In the genomic region with DNA sequence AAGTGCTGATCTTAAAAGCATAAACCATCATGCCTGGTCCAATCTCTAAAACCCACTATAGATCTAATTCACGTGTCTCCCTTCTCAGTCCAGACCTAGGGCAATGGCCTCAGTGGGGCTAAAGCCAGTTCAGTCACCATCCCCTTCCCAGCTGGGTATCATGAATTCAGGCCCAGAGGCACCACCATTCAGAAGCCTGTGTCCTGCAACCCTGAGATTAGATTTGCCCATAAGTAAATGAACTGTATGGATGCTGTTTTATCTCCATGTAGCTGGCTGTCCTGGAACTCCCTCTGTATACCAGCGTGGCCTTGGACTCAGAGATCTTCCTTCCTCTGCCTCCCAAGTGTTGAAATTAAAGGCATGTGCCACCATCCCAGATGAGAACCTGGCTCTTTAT, we compare ENCODE assay signal across 8 mouse cellular contexts. TPM values are rescaled to one million over a fixed set of nuclear protein-coding genes. Genes with fewer than 3 reads are reported as not detected.
A peak's percentile ranks its signal among the peaks of the same experiment; 100 is the strongest.
DNase-seq lines count a peak whose midpoint lies in the region; ATAC-seq and TF ChIP-seq lines count a peak whose summit lies in the region.

No protein-coding gene starts in this region.

- peaks cover 4% of the 10 kb centered on the region; the same call in 1 of the 2 replicates for H3K27me3 ChIP-seq in forebrain, embryonic 12.5 days
- no peaks in the 10 kb centered on the region for H3K27me3 ChIP-seq in liver, embryonic 14.5 days (ENCODE audit: control insufficient read depth, insufficient read depth, low read length)

- H3K4me3 ChIP-seq in gastrocnemius, adult 2 months = peak overlapping the region; percentile 95
- no peak overlapping the region for H3K4me3 ChIP-seq in forebrain, embryonic 12.5 days (replicated peaks)
- peak overlapping the region in 1 of 2 experiments; percentile 85; a peak in 2 of 4 replicates for H3K4me3 ChIP-seq in liver, embryonic 14.5 days (ENCODE audit: insufficient read depth in 1 of 2, low read depth in 2 of 2, low read length in 2 of 2)

- peak; percentile 64 for TF ChIP-seq EP300 in liver, embryonic 14.5 days (IDR thresholded peaks at IDR 0.05; ENCODE audit: low read depth)

- H3K27ac ChIP-seq in gastrocnemius, adult 2 months = peak overlapping the region; percentile 94
- H3K27ac ChIP-seq in forebrain, embryonic 12.5 days = no peak overlapping the region
- peak overlapping the region; percentile 92 for H3K27ac ChIP-seq in liver, embryonic 14.5 days

- peak; percentile 14; the same call in 1 of the 2 replicates for ATAC-seq in forebrain, embryonic 12.5 days (ENCODE audit: low FRiP score)
- ATAC-seq in liver, embryonic 14.5 days (ENCODE audit: insufficient read depth) = peak; percentile 71

- no peaks in the 10 kb centered on the region for H3K36me3 ChIP-seq in forebrain, embryonic 12.5 days (replicated peaks)
- no peaks in the 10 kb centered on the region for H3K36me3 ChIP-seq in liver, embryonic 14.5 days (replicated peaks; ENCODE audit: control insufficient read depth, insufficient read depth, low read depth)

- H3K4me1 ChIP-seq in forebrain, embryonic 12.5 days = peaks cover 18% of the 10 kb centered on the region
- H3K4me1 ChIP-seq in liver, embryonic 14.5 days (replicated peaks; ENCODE audit: control insufficient read depth in 2 of 2, insufficient read depth in 2 of 2, low read length in 1 of 2) = peaks cover 33 to 44% of the 10 kb centered on the region in 2 experiments

- H3K4me2 ChIP-seq in forebrain, embryonic 12.5 days = peak overlapping the region; percentile 79
- peak overlapping the region; percentile 82 for H3K4me2 ChIP-seq in liver, embryonic 14.5 days (ENCODE audit: low read depth)

- 78% methylated on average over 2 of the region's 2 CpGs for WGBS in forebrain, embryonic 12.5 days
- WGBS in liver, embryonic 14.5 days (ENCODE audit: insufficient replicate concordance) = 46% methylated on average over 2 of the region's 2 CpGs

- no peaks in the 10 kb centered on the region for H3K9me3 ChIP-seq in forebrain, embryonic 12.5 days
- H3K9me3 ChIP-seq in liver, embryonic 14.5 days (ENCODE audit: control insufficient read depth, low read length) = no peaks in the 10 kb centered on the region

- no peak overlapping the region for H3K9ac ChIP-seq in forebrain, embryonic 12.5 days
- H3K9ac ChIP-seq in liver, embryonic 14.5 days (replicated peaks) = peak overlapping the region; percentile 92

- TF ChIP-seq CTCF in gastrocnemius, adult 2 months (IDR thresholded peaks at IDR 0.05) = no peak
- TF ChIP-seq CTCF in liver, embryonic 14.5 days (IDR thresholded peaks at IDR 0.05; ENCODE audit: low read depth) = no peak

- DNase-seq in gastrocnemius, adult 2 months = no peak
- no peak for DNase-seq in gastrocnemius, postnatal 4 days (ENCODE audit: low spot score in 2 of 2)
- DNase-seq in 3T3-L1 (ENCODE audit: low read depth, low spot score) = peak; percentile 35
- DNase-seq in liver, embryonic 14.5 days (ENCODE audit: low read depth in 3 of 3, low spot score in 3 of 3) = peak in 2 of 3 experiments; percentile 65
- DNase-seq in right cerebral cortex, postnatal 25 days = no peak
- no peak for DNase-seq in cerebellum, adult 11-12 months
- no peak for DNase-seq in cerebellum, postnatal 14 days

- intact Hi-C loops in gastrocnemius, adult 2 months (cut with DNase I) = no loop called here

RNA-seq across cellular contexts. Expression of a gene that starts 2.3 kb away (rescaled TPM):
- 1 to 10 TPM; 6.2 to 7.1 TPM for total RNA-seq in gastrocnemius, adult 2 months (2021)
- 10 to 100 TPM; 13.0 to 13.6 TPM for total RNA-seq in gastrocnemius, postnatal 4 days (2021)
- 14.8 and 16.4 TPM in 2 replicates for polyA plus RNA-seq in forebrain, embryonic 12.5 days (2016; fragmentation: Nextera tagmentation; extraction: Ambion mirVana)
- 10.0 and 10.1 TPM in 2 replicates for polyA plus RNA-seq in liver, embryonic 14.5 days (2012; rRNA removed)
- polyA plus RNA-seq in liver, embryonic 14.5 days (2014; fragmentation: Nextera tagmentation; extraction: Ambion mirVana) = 6.6 and 7.6 TPM in 2 replicates

RNA-seq across cellular contexts. Expression of a gene that starts 12.6 kb away (rescaled TPM):
- total RNA-seq in gastrocnemius, adult 2 months (2021) = 100 to 1,000 TPM; 144 to 153 TPM
- 100 to 1,000 TPM; 116 to 125 TPM for total RNA-seq in gastrocnemius, postnatal 4 days (2021)
- polyA plus RNA-seq in forebrain, embryonic 12.5 days (2016; fragmentation: Nextera tagmentation; extraction: Ambion mirVana) = 20.8 and 23.2 TPM in 2 replicates
- 80.5 and 88.8 TPM in 2 replicates for polyA plus RNA-seq in liver, embryonic 14.5 days (2012; rRNA removed)
- polyA plus RNA-seq in liver, embryonic 14.5 days (2014; fragmentation: Nextera tagmentation; extraction: Ambion mirVana) = 17.4 and 18.9 TPM in 2 replicates

RNA-seq across cellular contexts. Expression of a gene that starts 35.4 kb away (rescaled TPM):
- total RNA-seq in gastrocnemius, adult 2 months (2021) = 100 to 1,000 TPM; 535 to 725 TPM
- total RNA-seq in gastrocnemius, postnatal 4 days (2021) = 100 to 1,000 TPM; 522 to 564 TPM
- polyA plus RNA-seq in forebrain, embryonic 12.5 days (2016; fragmentation: Nextera tagmentation; extraction: Ambion mirVana) = 405 and 428 TPM in 2 replicates
- 196 and 211 TPM in 2 replicates for polyA plus RNA-seq in liver, embryonic 14.5 days (2012; rRNA removed)
- polyA plus RNA-seq in liver, embryonic 14.5 days (2014; fragmentation: Nextera tagmentation; extraction: Ambion mirVana) = 249 and 270 TPM in 2 replicates

RNA-seq across cellular contexts. Expression of a gene that starts 37.6 kb away (rescaled TPM):
- total RNA-seq in gastrocnemius, adult 2 months (2021) = 1 to 10 TPM; 1.8 to 2.3 TPM
- 1 to 10 TPM; 2.2 to 2.7 TPM for total RNA-seq in gastrocnemius, postnatal 4 days (2021)
- polyA plus RNA-seq in forebrain, embryonic 12.5 days (2016; fragmentation: Nextera tagmentation; extraction: Ambion mirVana) = 13.2 and 13.8 TPM in 2 replicates
- polyA plus RNA-seq in liver, embryonic 14.5 days (2012; rRNA removed) = 1.8 and 2.2 TPM in 2 replicates
- polyA plus RNA-seq in liver, embryonic 14.5 days (2014; fragmentation: Nextera tagmentation; extraction: Ambion mirVana) = 0.42 and 1.1 TPM in 2 replicates

RNA-seq across cellular contexts. Expression of a gene that starts 45.0 kb away (rescaled TPM):
- 10 to 100 TPM; 34.3 to 39.8 TPM for total RNA-seq in gastrocnemius, adult 2 months (2021)
- total RNA-seq in gastrocnemius, postnatal 4 days (2021) = 10 to 100 TPM; 67.7 to 74.0 TPM
- 45.0 and 50.3 TPM in 2 replicates for polyA plus RNA-seq in forebrain, embryonic 12.5 days (2016; fragmentation: Nextera tagmentation; extraction: Ambion mirVana)
- polyA plus RNA-seq in liver, embryonic 14.5 days (2012; rRNA removed) = 9.1 and 10.3 TPM in 2 replicates
- polyA plus RNA-seq in liver, embryonic 14.5 days (2014; fragmentation: Nextera tagmentation; extraction: Ambion mirVana) = 5.1 and 5.7 TPM in 2 replicates

Comparison
In these comparisons a context has a peak if more than half of its experiments do, and no peak if none do; other contexts are left out.
1. DNase-seq: peak in 3T3-L1 (single experiment) and liver, embryonic 14.5 days (2 of 3); none in gastrocnemius, adult 2 months (single experiment), gastrocnemius, postnatal 4 days (0 of 2), right cerebral cortex, postnatal 25 days (single experiment), cerebellum, adult 11-12 months (single experiment) and cerebellum, postnatal 14 days (0 of 2).